In the genomic region with DNA sequence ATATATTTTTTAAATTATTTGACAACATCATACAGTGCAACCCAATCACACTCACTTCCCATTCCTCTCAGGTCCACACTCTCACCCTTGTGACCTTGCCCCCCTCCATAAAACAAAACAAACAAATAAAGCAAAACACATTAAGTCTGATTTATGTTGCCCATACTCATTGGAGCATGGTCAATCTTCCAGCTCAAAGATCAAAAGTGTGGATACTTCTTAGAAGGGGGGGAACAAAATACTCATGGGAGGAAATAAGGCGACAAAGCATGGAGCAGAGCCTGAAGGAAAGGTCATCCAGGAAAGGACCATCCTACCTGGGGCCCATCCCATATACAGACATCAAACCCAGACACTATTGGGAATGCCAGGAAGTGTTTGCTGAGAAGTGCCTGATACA, we compare ENCODE assay signal across 18 mouse cellular contexts.
"Had no signal": no experiment of that assay in that cellular context is flagged by ENCODE, and none has a peak within 500 bp of the region (broad histone marks: within the 10 kb centered on the region; RNA-seq: fewer than 3 reads in every experiment).

No protein-coding gene starts in this region.

- H3K27me3 ChIP-seq: midbrain, embryonic 13.5 days; midbrain, embryonic 15.5 days; neural tube, embryonic 13.5 days; neural tube, embryonic 15.5 days had no signal

- H3K9me3 ChIP-seq: midbrain, embryonic 13.5 days; midbrain, embryonic 15.5 days; neural tube, embryonic 13.5 days; neural tube, embryonic 15.5 days had no signal

- H3K36me3 ChIP-seq: midbrain, embryonic 13.5 days; midbrain, embryonic 15.5 days; neural tube, embryonic 13.5 days; neural tube, embryonic 15.5 days had no signal

- H3K4me1 ChIP-seq: midbrain, embryonic 13.5 days; midbrain, embryonic 15.5 days; neural tube, embryonic 13.5 days; neural tube, embryonic 15.5 days had no signal

- H3K27ac ChIP-seq: liver, embryonic 14.5 days; midbrain, embryonic 13.5 days; midbrain, embryonic 15.5 days; neural tube, embryonic 13.5 days; neural tube, embryonic 15.5 days had no signal

- ATAC-seq: midbrain, embryonic 13.5 days; midbrain, embryonic 15.5 days had no signal

- H3K4me3 ChIP-seq: midbrain, embryonic 13.5 days; midbrain, embryonic 15.5 days; myocyte; neural tube, embryonic 13.5 days; neural tube, embryonic 15.5 days had no signal

- H3K4me2 ChIP-seq: lung, embryonic 14.5 days; midbrain, embryonic 13.5 days; midbrain, embryonic 15.5 days; neural tube, embryonic 13.5 days; neural tube, embryonic 15.5 days had no signal

- DNase-seq: lung, adult 18-20 months; lung, embryonic 14.5 days; lung, postnatal 10 days; lung, postnatal 4 days; retina, postnatal 1 day; right cerebral cortex, adult 18-20 months; right cerebral cortex, postnatal 25 days; right cerebral cortex, postnatal 4 days; spleen, adult 18-20 months; thymus, adult 18-20 months; thymus, postnatal 14 days; thymus, postnatal 36 days had no signal

- H3K9ac ChIP-seq: liver, embryonic 14.5 days; lung, embryonic 14.5 days; midbrain, embryonic 13.5 days; midbrain, embryonic 15.5 days; neural tube, embryonic 13.5 days; neural tube, embryonic 15.5 days had no signal
